Mouse (Mus musculus): ENCODE data around the gene Gm21767. TPM values are rescaled to one million over a fixed set of nuclear protein-coding genes. Genes with fewer than 3 reads are reported as not detected.
"Not testable (repeated sequence)": the region's sequence is repeated elsewhere in the genome, so short reads cannot be mapped to it uniquely, and the experiment has no call there.

Gene Gm21767
- not detected for total RNA-seq (2021)
- long read RNA-seq, experiment 1 = 0 reads
- long read RNA-seq, experiment 2 = 0 reads

GRCm38 (mm10) chrY:13941438-13941837 is at the start of gene Gm21767:
Gm21767 (plus strand) TSS chrY:13941738.
- not testable (repeated sequence) for DNase-seq (ENCODE audit: low spot score in 2 of 2)
